Mouse (Mus musculus): ENCODE results near the gene Syn2. TPM values are rescaled to one million over a fixed set of nuclear protein-coding genes. Genes with fewer than 3 reads are reported as not detected.

Syn2 gene
- total and polyA plus RNA-seq, 2 experiments from 2014 or later, result 95.2 to 145 TPM

DNA sequence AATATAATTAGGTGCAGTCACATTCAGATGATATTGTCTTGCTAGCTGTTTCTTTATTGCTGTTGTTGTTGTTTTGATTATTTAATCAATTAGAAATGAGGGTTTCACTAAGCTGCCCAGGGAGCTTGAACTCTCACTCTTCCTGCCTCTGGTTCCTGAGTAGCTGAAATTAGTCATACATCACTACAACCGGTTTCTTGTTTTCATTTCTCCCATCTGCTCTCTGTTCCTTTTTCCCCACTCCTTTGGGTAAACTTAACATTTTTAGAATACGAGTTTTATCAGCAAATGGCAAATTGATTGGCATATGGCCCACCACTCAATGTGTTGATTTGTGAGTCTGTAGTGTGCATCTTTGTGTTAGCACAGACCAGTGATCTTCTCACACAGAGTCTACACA, 172.4 kb downstream of the Syn2 start:
- DNase-seq (ENCODE audit: low spot score), result no peak
- no peak overlapping the region for H3K4me2 ChIP-seq (ENCODE audit: low read depth, low read length, poor library complexity, severe bottlenecking)
- no peaks in the 10 kb centered on the region for H3K4me1 ChIP-seq (ENCODE audit: insufficient read depth, low read length)
- whole genome bisulfite sequencing, result 87% methylated on average over 2 of the region's 2 CpGs
- no peaks in the 10 kb centered on the region for H3K27me3 ChIP-seq (ENCODE audit: insufficient read depth, low read length)
- H3K9ac ChIP-seq (replicated peaks; ENCODE audit: low read length, poor library complexity, severe bottlenecking), result no peak overlapping the region
- TF ChIP-seq CTCF (IDR thresholded peaks at IDR 0.05), result no peak
- no peak overlapping the region for H3K27ac ChIP-seq (ENCODE audit: low read depth, low read length)
- ATAC-seq (ENCODE audit: low FRiP score), result no peak
- H3K36me3 ChIP-seq (ENCODE audit: insufficient read depth, low read length), result no peaks in the 10 kb centered on the region
- H3K9me3 ChIP-seq (ENCODE audit: low read length), result no peaks in the 10 kb centered on the region
- H3K4me3 ChIP-seq (ENCODE audit: low read depth, low read length), result no peak overlapping the region

DNA sequence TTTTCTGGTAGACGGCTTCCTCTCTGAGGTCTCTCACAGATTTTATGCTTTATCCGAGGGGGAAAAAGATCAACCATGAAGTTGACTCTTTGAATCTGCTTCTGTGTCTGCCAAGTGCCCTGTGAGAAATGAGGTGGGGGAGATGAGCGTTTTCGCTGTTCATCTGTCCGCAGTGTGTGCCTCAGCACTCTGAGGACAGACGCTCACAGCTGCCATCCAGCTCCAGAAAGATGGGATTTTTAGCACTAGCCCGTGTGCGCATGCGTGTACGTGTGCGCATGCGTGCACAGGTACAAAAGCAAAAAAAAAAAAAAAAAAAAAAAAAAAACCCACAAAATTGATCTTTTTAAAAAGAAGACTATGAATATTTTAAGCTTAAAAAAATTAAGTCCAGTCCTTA, 178.1 kb downstream of the Syn2 start:
- Histone ChIP-seq H3K4me1 (ENCODE audit: insufficient read depth, low read length) (no peaks in the 10 kb centered on the region), H3K9me3 (ENCODE audit: low read length) (no peaks in the 10 kb centered on the region), H3K27me3 (ENCODE audit: insufficient read depth, low read length) (no peaks in the 10 kb centered on the region), H3K9ac (replicated peaks; ENCODE audit: low read length, poor library complexity, severe bottlenecking) (0 out of 2 replicates have a peak overlapping the region, but pooled peaks have one; percentile 36), H3K36me3 (ENCODE audit: insufficient read depth, low read length) (no peaks in the 10 kb centered on the region), H3K27ac (ENCODE audit: low read depth, low read length) (no peak overlapping the region; the same call in 1 of the 2 replicates), H3K4me2 (ENCODE audit: low read depth, low read length, poor library complexity, severe bottlenecking) (peak overlapping the region; percentile 16), H3K4me3 (ENCODE audit: low read depth, low read length) (peak overlapping the region; percentile 15; the same call in 1 of the 2 replicates)
- ATAC-seq (ENCODE audit: low FRiP score), result no peak
- no peak for TF ChIP-seq CTCF (IDR thresholded peaks at IDR 0.05)
- DNase-seq (ENCODE audit: low spot score), result peak; percentile 77
- 48% methylated on average over 12 of the region's 12 CpGs for WGBS

DNA sequence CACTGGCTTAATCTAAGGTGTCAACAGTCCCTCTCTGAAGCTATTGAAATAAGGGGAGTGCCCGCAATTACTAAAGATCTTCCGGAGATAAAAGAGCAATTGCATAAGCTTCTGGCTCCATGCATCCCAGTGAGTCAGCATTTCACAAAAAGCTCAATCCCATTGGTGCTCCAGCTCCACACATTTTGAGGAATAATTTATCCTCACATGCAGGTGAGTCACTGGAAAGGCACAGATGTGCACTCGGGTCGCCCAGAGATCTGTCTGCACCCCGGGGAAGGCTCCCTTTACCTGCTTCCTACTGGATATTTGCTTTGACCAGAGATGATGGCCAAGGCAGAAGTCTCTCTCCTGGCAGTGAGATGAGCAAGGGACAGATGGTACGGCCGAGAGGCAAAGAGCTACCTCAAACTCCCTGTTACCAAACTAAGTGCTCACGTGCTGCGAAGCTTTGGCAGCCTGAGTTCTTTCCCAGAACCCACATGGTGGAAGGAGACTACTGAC, 178.6 kb downstream of the Syn2 start:
- 0 out of 2 replicates have a peak overlapping the region, but pooled peaks have one; percentile 6 for H3K27ac ChIP-seq (ENCODE audit: low read depth, low read length)
- no peaks in the 10 kb centered on the region for H3K36me3 ChIP-seq (ENCODE audit: insufficient read depth, low read length)
- 66% methylated on average over 9 of the region's 9 CpGs for WGBS
- no peak for TF ChIP-seq CTCF (IDR thresholded peaks at IDR 0.05)
- no peaks in the 10 kb centered on the region for H3K9me3 ChIP-seq (ENCODE audit: low read length)
- no peak overlapping the region for H3K9ac ChIP-seq (replicated peaks; ENCODE audit: low read length, poor library complexity, severe bottlenecking)
- ATAC-seq (ENCODE audit: low FRiP score), result no peak
- H3K4me3 ChIP-seq (ENCODE audit: low read depth, low read length), result no peak overlapping the region
- H3K4me2 ChIP-seq (ENCODE audit: low read depth, low read length, poor library complexity, severe bottlenecking), result no peak overlapping the region
- DNase-seq (ENCODE audit: low spot score), result peak; percentile 42
- H3K4me1 ChIP-seq (ENCODE audit: insufficient read depth, low read length), result no peaks in the 10 kb centered on the region
- no peaks in the 10 kb centered on the region for H3K27me3 ChIP-seq (ENCODE audit: insufficient read depth, low read length)

DNA sequence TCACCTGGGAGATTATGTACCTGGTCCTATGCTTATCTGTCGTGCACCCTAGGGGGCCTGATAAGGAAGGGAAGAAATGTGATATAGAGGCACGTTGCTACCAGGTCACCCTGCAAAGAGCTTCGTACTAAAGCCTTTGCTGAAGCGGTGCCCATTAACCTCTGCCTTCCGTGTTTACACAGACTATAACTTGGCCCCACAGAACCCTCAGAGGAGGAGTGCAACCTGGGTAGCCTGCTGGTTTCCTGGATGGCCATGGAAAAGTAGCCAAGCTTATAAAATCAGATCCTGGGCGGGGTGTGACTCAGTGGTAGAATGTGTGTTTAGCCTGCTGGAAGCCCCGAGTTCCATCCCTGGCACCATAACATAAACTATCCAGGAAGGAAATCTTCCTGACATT, 179.2 kb downstream of the Syn2 start:
- Histone ChIP-seq H3K27ac (ENCODE audit: low read depth, low read length) (no peak overlapping the region), H3K9ac (replicated peaks; ENCODE audit: low read length, poor library complexity, severe bottlenecking) (no peak overlapping the region), H3K4me1 (ENCODE audit: insufficient read depth, low read length) (no peaks in the 10 kb centered on the region), H3K27me3 (ENCODE audit: insufficient read depth, low read length) (no peaks in the 10 kb centered on the region), H3K9me3 (ENCODE audit: low read length) (no peaks in the 10 kb centered on the region), H3K36me3 (ENCODE audit: insufficient read depth, low read length) (no peaks in the 10 kb centered on the region), H3K4me3 (ENCODE audit: low read depth, low read length) (no peak overlapping the region), H3K4me2 (ENCODE audit: low read depth, low read length, poor library complexity, severe bottlenecking) (no peak overlapping the region)
- no peak for ATAC-seq (ENCODE audit: low FRiP score)
- no peak for DNase-seq (ENCODE audit: low spot score)
- no peak for TF ChIP-seq CTCF (IDR thresholded peaks at IDR 0.05)
- WGBS, result 82% methylated on average over 7 of the region's 7 CpGs

DNA sequence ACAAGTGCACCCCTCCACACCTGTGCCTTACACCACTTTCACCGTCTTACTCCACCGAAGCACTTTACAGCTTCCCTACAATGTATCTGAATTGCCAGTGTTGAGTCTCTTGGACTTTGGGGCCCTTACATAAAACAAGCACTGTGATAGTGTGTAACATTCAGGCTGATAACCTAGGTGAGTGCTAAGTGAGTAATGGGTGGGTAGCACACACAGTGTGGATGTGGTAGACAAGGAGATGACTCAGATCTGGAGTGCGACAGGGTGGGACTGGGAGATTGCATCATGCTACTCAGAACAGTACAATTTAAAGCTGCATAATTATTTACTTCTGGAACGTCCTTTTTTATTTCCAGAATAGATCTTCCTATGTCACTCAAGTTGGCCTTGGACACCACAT, 181.1 kb downstream of the Syn2 start:
- H3K27me3 ChIP-seq (ENCODE audit: insufficient read depth, low read length), result no peaks in the 10 kb centered on the region
- no peak for TF ChIP-seq CTCF (IDR thresholded peaks at IDR 0.05)
- no peak overlapping the region for H3K4me3 ChIP-seq (ENCODE audit: low read depth, low read length)
- no peak for DNase-seq (ENCODE audit: low spot score)
- H3K36me3 ChIP-seq (ENCODE audit: insufficient read depth, low read length), result no peaks in the 10 kb centered on the region
- no peak overlapping the region for H3K9ac ChIP-seq (replicated peaks; ENCODE audit: low read length, poor library complexity, severe bottlenecking)
- no peaks in the 10 kb centered on the region for H3K4me1 ChIP-seq (ENCODE audit: insufficient read depth, low read length)
- ATAC-seq (ENCODE audit: low FRiP score), result no peak
- H3K27ac ChIP-seq (ENCODE audit: low read depth, low read length), result no peak overlapping the region
- H3K9me3 ChIP-seq (ENCODE audit: low read length), result no peaks in the 10 kb centered on the region
- H3K4me2 ChIP-seq (ENCODE audit: low read depth, low read length, poor library complexity, severe bottlenecking), result no peak overlapping the region
- 88% methylated on average over 4 of the region's 4 CpGs for WGBS

DNA sequence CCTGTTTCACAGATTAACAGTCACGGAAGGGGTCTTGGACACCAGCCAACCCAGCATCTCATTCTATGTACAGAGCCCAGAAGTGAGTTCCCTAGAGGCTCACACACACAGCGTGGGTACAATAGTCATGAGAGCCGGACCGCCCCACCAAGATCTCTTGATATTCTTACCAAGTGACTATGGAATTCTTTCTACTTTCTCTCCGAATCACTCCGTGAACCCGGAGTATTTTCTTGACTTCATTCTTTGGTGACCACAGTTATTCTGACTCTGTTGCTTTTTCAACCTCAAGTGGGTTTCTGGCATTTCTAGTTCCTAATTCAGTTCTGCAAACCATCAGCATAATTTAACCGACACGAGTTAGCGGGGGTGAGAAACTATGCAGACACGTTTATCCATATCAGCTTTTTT, 182.1 kb downstream of the Syn2 start:
- H3K36me3 ChIP-seq (ENCODE audit: insufficient read depth, low read length), result no peaks in the 10 kb centered on the region
- no peak overlapping the region for H3K9ac ChIP-seq (replicated peaks; ENCODE audit: low read length, poor library complexity, severe bottlenecking)
- no peak for TF ChIP-seq CTCF (IDR thresholded peaks at IDR 0.05)
- DNase-seq (ENCODE audit: low spot score) (no peak), ATAC-seq (ENCODE audit: low FRiP score) (no peak)
- no peaks in the 10 kb centered on the region for H3K9me3 ChIP-seq (ENCODE audit: low read length)
- no peaks in the 10 kb centered on the region for H3K4me1 ChIP-seq (ENCODE audit: insufficient read depth, low read length)
- no peak overlapping the region for H3K4me2 ChIP-seq (ENCODE audit: low read depth, low read length, poor library complexity, severe bottlenecking)
- no peak overlapping the region for H3K27ac ChIP-seq (ENCODE audit: low read depth, low read length)
- H3K27me3 ChIP-seq (ENCODE audit: insufficient read depth, low read length), result no peaks in the 10 kb centered on the region
- H3K4me3 ChIP-seq (ENCODE audit: low read depth, low read length), result no peak overlapping the region
- 68% methylated on average over 11 of the region's 11 CpGs for WGBS
